In genomic region chr14:30019375-30019774, GRCm38 (mm10) we compare ENCODE assay signal across 28 mouse cellular contexts. TPM values are rescaled to one million over a fixed set of nuclear protein-coding genes. Genes with fewer than 3 reads are reported as not detected.
DNase-seq lines count a peak whose midpoint lies in the region; ATAC-seq and TF ChIP-seq lines count a peak whose summit lies in the region.
"Had no signal": no experiment of that assay in that cellular context is flagged by ENCODE, and none has a peak within 500 bp of the region (broad histone marks: within the 10 kb centered on the region; RNA-seq: fewer than 3 reads in every experiment).

No protein-coding gene starts in this region.

- no peaks in the 10 kb centered on the region for H3K27me3 ChIP-seq in thymus, adult 2 months (ENCODE audit: control insufficient read depth, insufficient read depth, low read length)
- H3K27me3 ChIP-seq in kidney, postnatal 0 days (ENCODE audit: insufficient read depth, low read length) = no peaks in the 10 kb centered on the region
- H3K27me3 ChIP-seq: hindbrain, embryonic 12.5 days; intestine, embryonic 15.5 days had no signal

- no peaks in the 10 kb centered on the region for H3K36me3 ChIP-seq in thymus, adult 2 months (ENCODE audit: control insufficient read depth, insufficient read depth, low read length)
- no peaks in the 10 kb centered on the region for H3K36me3 ChIP-seq in kidney, postnatal 0 days (ENCODE audit: insufficient read depth, low read length)
- H3K36me3 ChIP-seq: heart, embryonic 10.5 days; hindbrain, embryonic 12.5 days; intestine, embryonic 15.5 days had no signal

- ATAC-seq in kidney, postnatal 0 days (replicated peaks; ENCODE audit: low FRiP score, low read depth) = peak; percentile 54; the same call in 1 of the 2 replicates
- ATAC-seq in megakaryocyte, adult 5-6 weeks (ENCODE audit: poor library complexity, severe bottlenecking) = no peak
- ATAC-seq: CD4-positive, CD25-positive, alpha-beta regulatory T cell, adult 4 months; forebrain, postnatal 0 days; hindbrain, postnatal 0 days; intestine, embryonic 15.5 days had no signal

- H3K4me3 ChIP-seq in thymus, adult 2 months (ENCODE audit: control insufficient read depth, insufficient read depth, low read length) = no peak overlapping the region
- H3K4me3 ChIP-seq in brown adipose tissue, adult 24 weeks (ENCODE audit: insufficient read depth, low read depth, low read length) = no peak overlapping the region
- H3K4me3 ChIP-seq in kidney, postnatal 0 days (replicated peaks; ENCODE audit: low read depth, low read length) = no peak overlapping the region
- H3K4me3 ChIP-seq: erythroblast, embryonic 14.5 days; gastrocnemius, adult 2 months; heart, embryonic 10.5 days; hindbrain, embryonic 12.5 days; intestine, embryonic 15.5 days had no signal

- DNase-seq in thymus, adult 2 months = no peak
- no peak for DNase-seq in thymus, postnatal 4 days
- DNase-seq in kidney, postnatal 0 days (ENCODE audit: low spot score) = no peak
- peak; percentile 24 to 48 for DNase-seq in kidney, postnatal 4 days
- no peak for DNase-seq in layer of hippocampus, postnatal 25 days (ENCODE audit: extremely low spot score in 1 of 2, low spot score in 1 of 2)
- no peak for DNase-seq in layer of hippocampus, adult 9-11 months
- DNase-seq: adrenal gland, postnatal 10 days; cerebellum, adult 18-20 months; cerebellum, postnatal 10 days; forebrain, postnatal 0 days; gastrocnemius, adult 2 months; heart, postnatal 36 days; left cerebral cortex, postnatal 4 days; lung, adult 2 months; lung, postnatal 10 days; midbrain, embryonic 14.5 days had no signal

- no peak for TF ChIP-seq CTCF in thymus, adult 2 months (IDR thresholded peaks at IDR 0.05; ENCODE audit: borderline replicate concordance, control insufficient read depth, extremely low read depth, insufficient read depth, low read length, poor library complexity)
- no peak for TF ChIP-seq CTCF in kidney, postnatal 0 days (IDR thresholded peaks at IDR 0.05; ENCODE audit: low read depth)

- no peak overlapping the region for H3K4me2 ChIP-seq in kidney, postnatal 0 days (ENCODE audit: low read length)
- H3K4me2 ChIP-seq: hindbrain, embryonic 12.5 days; intestine, embryonic 15.5 days had no signal

- no peak overlapping the region for H3K9ac ChIP-seq in kidney, postnatal 0 days (ENCODE audit: low read depth, low read length)
- H3K9ac ChIP-seq: forebrain, postnatal 0 days; hindbrain, embryonic 12.5 days; intestine, embryonic 15.5 days; liver, embryonic 14.5 days had no signal

- H3K9me3 ChIP-seq in kidney, postnatal 0 days (replicated peaks; ENCODE audit: low read length) = no peaks in the 10 kb centered on the region
- H3K9me3 ChIP-seq: heart, embryonic 10.5 days; hindbrain, embryonic 12.5 days; intestine, embryonic 15.5 days had no signal

- peaks cover 66% of the 10 kb centered on the region for H3K4me1 ChIP-seq in thymus, adult 2 months (replicated peaks; ENCODE audit: control insufficient read depth, insufficient read depth, low read length)
- peaks cover 31% of the 10 kb centered on the region for H3K4me1 ChIP-seq in brown adipose tissue, adult 24 weeks (ENCODE audit: control insufficient read depth, insufficient read depth, insufficient read length, low read length)
- H3K4me1 ChIP-seq in kidney, postnatal 0 days (replicated peaks; ENCODE audit: insufficient read depth, low read length) = no peaks in the 10 kb centered on the region
- H3K4me1 ChIP-seq: heart, embryonic 10.5 days; hindbrain, embryonic 12.5 days had no signal

- 49% methylated on average over 8 of the region's 8 CpGs for WGBS in thymus, adult 2 months
- WGBS in kidney, postnatal 0 days = 88% methylated on average over 8 of the region's 8 CpGs

- peak overlapping the region; percentile 77 for H3K27ac ChIP-seq in thymus, adult 2 months (ENCODE audit: control insufficient read depth, insufficient read depth, low read length)
- peak overlapping the region; percentile 41 for H3K27ac ChIP-seq in brown adipose tissue, adult 24 weeks (replicated peaks; ENCODE audit: low read depth, low read length)
- H3K27ac ChIP-seq in kidney, postnatal 0 days = peak overlapping the region; percentile 60; the same call in 1 of the 2 replicates
- H3K27ac ChIP-seq: heart, embryonic 10.5 days; hindbrain, embryonic 12.5 days; hindbrain, postnatal 0 days; intestine, embryonic 15.5 days; liver, embryonic 14.5 days; macrophage had no signal

- TF ChIP-seq POLR2A in thymus, adult 2 months (IDR thresholded peaks at IDR 0.05; ENCODE audit: control insufficient read depth, extremely low read depth, insufficient read depth, low read length, poor library complexity) = no peak

RNA-seq across cellular contexts. Expression of gene Chdh, which starts 10.6 kb away (rescaled TPM):
- polyA plus RNA-seq in thymus, adult 2 months (2012; rRNA removed) = 51.3 and 59.5 TPM in 2 replicates
- polyA plus RNA-seq in brown adipose tissue, adult 24 weeks (2012; ENCODE audit: insufficient read depth, insufficient read length, missing spikeins) = 26.0 and 28.5 TPM in 2 replicates
- polyA plus RNA-seq in kidney, postnatal 0 days (2015; fragmentation: Nextera tagmentation; extraction: Ambion mirVana) = 4.1 and 4.3 TPM in 2 replicates
- total RNA-seq in layer of hippocampus, postnatal 25 days (2021) = 1 to 10 TPM; 1.5 to 1.9 TPM
- total RNA-seq in megakaryocyte, adult 5-6 weeks (2015) = 7.2 and 10.4 TPM in 2 replicates
- 9.8 TPM in 2 replicates for total RNA-seq in megakaryocyte, adult 5-6 weeks (2017)
- total RNA-seq: monocyte, adult 5-6 weeks had no signal
- polyA plus RNA-seq: erythroblast, embryonic 14.5 days; forebrain, embryonic 11.5 days had no signal

RNA-seq across cellular contexts. Expression of gene Il17rb, which starts 10.7 kb away (rescaled TPM):
- polyA plus RNA-seq in thymus, adult 2 months (2012; rRNA removed) = 50.9 and 57.3 TPM in 2 replicates
- polyA plus RNA-seq in brown adipose tissue, adult 24 weeks (2012; ENCODE audit: insufficient read depth, insufficient read length, missing spikeins) = 1.1 and 1.8 TPM in 2 replicates
- polyA plus RNA-seq in kidney, postnatal 0 days (2015; fragmentation: Nextera tagmentation; extraction: Ambion mirVana) = 1.9 and 2.1 TPM in 2 replicates
- total RNA-seq in layer of hippocampus, postnatal 25 days (2021) = 1 to 10 TPM in 1 of 2 experiments, under 1 TPM in 1; 0.89 to 1.2 TPM
- 2.3 and 2.5 TPM in 2 replicates for total RNA-seq in megakaryocyte, adult 5-6 weeks (2015)
- 0.08 and 2.2 TPM in 2 replicates for total RNA-seq in megakaryocyte, adult 5-6 weeks (2017)
- total RNA-seq: gastrocnemius, adult 2 months; heart, postnatal 36 days; monocyte, adult 5-6 weeks had no signal
- polyA plus RNA-seq: erythroblast, embryonic 14.5 days; macrophage had no signal

RNA-seq across cellular contexts. Expression of gene Actr8, which starts 41.2 kb away (rescaled TPM):
- 27.8 and 30.2 TPM in 2 replicates for polyA plus RNA-seq in thymus, adult 2 months (2012; rRNA removed)
- 22.8 and 29.2 TPM in 2 replicates for polyA plus RNA-seq in brown adipose tissue, adult 24 weeks (2012; ENCODE audit: insufficient read depth, insufficient read length, missing spikeins)
- 49.4 and 51.5 TPM in 2 replicates for polyA plus RNA-seq in kidney, postnatal 0 days (2015; fragmentation: Nextera tagmentation; extraction: Ambion mirVana)
- total RNA-seq in layer of hippocampus, postnatal 25 days (2021) = 10 to 100 TPM; 67.1 to 81.7 TPM
- total RNA-seq in megakaryocyte, adult 5-6 weeks (2015) = 19.9 and 27.3 TPM in 2 replicates
- total RNA-seq in megakaryocyte, adult 5-6 weeks (2017) = 24.4 and 29.7 TPM in 2 replicates

RNA-seq across cellular contexts. Expression of gene Selenok, which starts 51.3 kb away (rescaled TPM):
- 28.5 and 32.5 TPM in 2 replicates for polyA plus RNA-seq in thymus, adult 2 months (2012; rRNA removed)
- polyA plus RNA-seq in brown adipose tissue, adult 24 weeks (2012; ENCODE audit: insufficient read depth, insufficient read length, missing spikeins) = 242 and 250 TPM in 2 replicates
- polyA plus RNA-seq in kidney, postnatal 0 days (2015; fragmentation: Nextera tagmentation; extraction: Ambion mirVana) = 329 and 334 TPM in 2 replicates
- 100 to 1,000 TPM; 105 to 130 TPM for total RNA-seq in layer of hippocampus, postnatal 25 days (2021)
- 118 and 139 TPM in 2 replicates for total RNA-seq in megakaryocyte, adult 5-6 weeks (2015)
- total RNA-seq in megakaryocyte, adult 5-6 weeks (2017) = 221 and 235 TPM in 2 replicates

Comparison
In these comparisons a context has a peak if more than half of its experiments do, and no peak if none do; other contexts are left out.
1. DNase-seq: peak in kidney, postnatal 4 days (2 of 2); none in thymus, adult 2 months (single experiment), thymus, postnatal 4 days (single experiment), kidney, postnatal 0 days (single experiment), layer of hippocampus, postnatal 25 days (0 of 2) and layer of hippocampus, adult 9-11 months (single experiment).
2. RNA of gene Il17rb, which starts 10.7 kb away (polyA plus RNA-seq): 50.9 to 57.3 TPM in thymus, adult 2 months; 1.9 to 2.1 TPM in kidney, postnatal 0 days and 1.1 to 1.8 TPM in brown adipose tissue, adult 24 weeks; every median in the first group is over 10 times any median in the second.
3. Peak in every context shown above with its lines, with median percentiles within 50 percentile points of each other: H3K27ac ChIP-seq.